Mouse (Mus musculus) left cerebral cortex, postnatal 36 days (tissue): ENCODE measurements around the gene Cbx5. TPM values are rescaled to one million over a fixed set of nuclear protein-coding genes. Genes with fewer than 3 reads are reported as not detected.
A peak's percentile ranks its signal among the peaks of the same experiment; 100 is the strongest.
"Not testable (repeated sequence)": the region's sequence is repeated elsewhere in the genome, so short reads cannot be mapped to it uniquely, and the experiment has no call there.

Source experiments
- DNase-seq, 2 experiments: peaks; one replicate each; pipeline ENCODE4 v3.0.0; 2021 to 2022; ENCODE audit warnings: low spot score in 2 of 2, mixed read lengths in 1 of 2
- intact Hi-C: fragments of 180-260 bp; cut with DNase I; formaldehyde crosslinking; loops from one replicate; pipeline ENCODE4 v1.15.1; 2025
- total RNA-seq, 2 experiments: library from RNA; stranded (reverse); gene quantifications; 2 replicates each; pipeline ENCODE4 v1.2.3; 2021

Cbx5 gene
- total RNA-seq = 100 to 1,000 TPM; 158 to 174 TPM

DNA sequence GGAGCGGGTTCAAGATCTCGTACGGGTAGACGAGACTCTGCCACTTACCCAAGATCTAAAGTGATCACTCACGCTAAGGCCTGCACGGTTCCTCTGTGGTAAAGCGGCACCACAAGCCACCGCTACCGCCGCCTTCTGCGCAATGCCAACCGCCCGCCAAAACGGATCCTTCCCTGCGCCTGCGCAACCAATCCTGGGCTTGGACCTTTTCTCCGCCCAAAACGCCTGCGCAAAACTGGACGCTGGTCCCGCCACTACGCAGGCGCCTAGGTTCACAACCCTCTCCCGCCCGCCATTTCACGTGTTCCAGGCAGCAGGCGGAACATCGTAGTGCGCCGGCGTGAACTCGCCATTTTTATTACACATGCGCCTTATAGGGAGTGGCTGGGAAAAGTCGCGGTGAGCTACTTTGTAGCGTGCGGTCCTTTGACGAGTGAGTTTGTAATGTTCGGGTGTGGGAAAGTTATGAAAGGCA is at the start of gene Cbx5:
Cbx5 (minus strand) TSS at position 132 of the 475 bp plus-strand sequence.
- DNase-seq = peak; percentile 99
- intact Hi-C loops = loop anchor here (2.0 to 5.0 kb wide), 2 partner anchors 33 to 37 kb away; partner anchors contain the start of gene Copz1

DNA sequence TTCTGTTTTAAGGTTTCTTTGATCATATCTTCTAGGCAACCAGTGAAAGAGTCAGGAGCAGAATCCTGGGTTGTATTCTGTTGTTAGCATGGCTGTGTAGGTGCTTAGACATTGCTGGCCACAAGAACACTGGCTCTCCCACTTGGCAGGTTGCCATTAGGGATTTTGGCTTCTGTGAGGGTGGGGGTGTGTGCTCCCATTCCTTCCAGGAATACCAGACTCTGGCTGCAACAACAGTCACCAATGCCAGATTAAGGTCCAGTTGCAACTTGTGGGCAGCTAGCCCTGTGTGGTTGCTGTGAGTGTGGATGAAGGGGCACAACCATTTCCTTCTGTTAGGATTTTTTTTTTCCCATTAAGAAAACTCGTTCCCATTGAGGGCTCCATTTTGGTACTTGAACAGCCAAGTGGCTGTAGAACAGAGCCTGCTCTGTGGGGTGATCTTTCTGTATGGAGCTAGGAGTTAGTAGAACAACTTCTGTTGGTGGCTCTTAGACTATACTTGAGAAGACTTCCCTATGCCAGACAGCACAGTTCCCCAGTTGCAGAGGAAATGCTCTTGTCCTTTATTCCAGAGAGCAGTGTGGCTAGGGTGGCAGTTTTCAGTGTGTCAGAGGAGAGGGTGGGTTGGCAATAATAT is 46.3 kb upstream of the Cbx5 start:
- intact Hi-C loops = loop anchor here (2.0 kb wide), 1 partner anchor 21 kb away; no protein-coding TSS in a partner anchor
- no peak for DNase-seq

GRCm38 (mm10) chr15:103284647-103285046 is 45.0 kb upstream of the Cbx5 start:
- intact Hi-C loops = loop anchor here (2.0 kb wide), 1 partner anchor 22 kb away; no protein-coding TSS in a partner anchor

GRCm38 (mm10) chr15:103284066-103284465 is 44.5 kb upstream of the Cbx5 start:
- intact Hi-C loops = loop anchor here (2.0 kb wide), 1 partner anchor 23 kb away; no protein-coding TSS in a partner anchor
- DNase-seq = no peak

More at GRCm38 (mm10) chr15:103284647-103285046, 45.0 kb upstream of the Cbx5 start:
- DNase-seq = no peak

- intact Hi-C loops = no loop called here
- DNase-seq = no peak
Observed at GRCm38 (mm10) chr15:103281465-103282205, 42.0 kb upstream of the Cbx5 start.

GRCm38 (mm10) chr15:103280817-103281464 is 41.3 kb upstream of the Cbx5 start:
- no peak for DNase-seq
- intact Hi-C loops = no loop called here

DNA sequence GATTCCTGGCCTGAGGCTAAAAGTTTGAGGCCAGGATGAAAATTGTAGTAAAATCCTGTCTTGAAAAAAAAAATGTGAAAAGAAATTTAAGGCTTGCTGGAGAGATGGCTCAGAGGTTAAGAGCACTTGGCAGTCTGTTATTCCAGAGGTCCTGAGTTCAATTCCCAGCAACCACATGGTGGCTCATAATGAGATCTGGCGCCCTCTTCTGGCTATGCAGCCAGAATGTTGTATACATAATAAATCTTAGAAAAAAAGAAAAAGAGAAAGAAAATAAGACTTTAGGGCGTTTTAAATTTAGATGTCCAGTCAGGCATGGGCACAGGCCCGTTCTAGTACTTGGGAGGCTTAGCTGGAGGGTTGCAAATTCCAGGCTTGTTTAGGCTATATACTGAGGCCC is 40.1 kb upstream of the Cbx5 start:
- intact Hi-C loops = no loop called here
- DNase-seq = no peak

DNA sequence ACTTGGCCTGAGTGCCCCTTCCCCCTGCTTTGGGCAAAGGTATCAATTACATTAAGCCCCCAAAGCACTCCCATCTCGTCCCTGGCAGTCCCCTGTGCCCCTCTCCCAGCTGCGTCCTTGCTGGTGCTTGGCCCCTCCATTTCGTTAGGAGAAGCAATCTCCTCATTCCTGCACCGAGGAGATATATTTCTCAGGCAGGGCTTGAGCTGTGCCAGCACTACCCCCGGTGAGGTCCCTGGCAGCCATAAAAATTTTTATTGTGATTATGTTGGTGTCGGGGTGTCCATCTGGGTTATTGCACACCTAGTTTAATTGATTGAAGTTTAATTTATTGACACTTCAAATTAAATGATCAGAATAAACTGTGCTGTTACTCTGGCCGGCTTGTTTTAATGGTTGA is 38.3 kb upstream of the Cbx5 start:
- DNase-seq = no peak
- intact Hi-C loops = no loop called here

DNA sequence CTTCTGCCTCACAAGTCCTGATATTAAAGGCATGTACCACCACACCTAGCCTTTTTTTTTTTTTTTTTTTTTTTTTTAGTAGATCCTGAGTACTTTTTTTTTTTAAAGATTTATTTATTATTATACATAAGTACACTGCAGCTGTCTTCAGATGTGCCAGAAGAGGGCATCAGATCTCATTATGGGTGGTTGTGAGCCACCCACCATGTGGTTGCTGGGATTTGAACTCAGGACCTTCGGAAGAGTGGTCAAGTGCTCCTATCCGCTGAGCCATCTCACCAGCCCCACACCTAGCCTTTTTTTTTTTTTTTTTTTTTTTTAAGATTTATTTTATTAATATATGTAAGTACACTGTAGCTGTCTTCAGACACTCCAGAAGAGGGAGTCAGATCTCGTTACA is 36.3 kb upstream of the Cbx5 start:
- DNase-seq, intact Hi-C loops: not testable (repeated sequence)

GRCm38 (mm10) chr15:103272419-103273279 is 33.0 kb upstream of the Cbx5 start, which contains the start of gene Copz1:
Copz1 (plus strand) TSS chr15:103272714.
- peak; percentile 95 to 97 for DNase-seq
- intact Hi-C loops = loop anchor here (2.0 to 5.0 kb wide), 2 partner anchors 32 to 35 kb away; partner anchors contain the start of gene Hnrnpa1

DNA sequence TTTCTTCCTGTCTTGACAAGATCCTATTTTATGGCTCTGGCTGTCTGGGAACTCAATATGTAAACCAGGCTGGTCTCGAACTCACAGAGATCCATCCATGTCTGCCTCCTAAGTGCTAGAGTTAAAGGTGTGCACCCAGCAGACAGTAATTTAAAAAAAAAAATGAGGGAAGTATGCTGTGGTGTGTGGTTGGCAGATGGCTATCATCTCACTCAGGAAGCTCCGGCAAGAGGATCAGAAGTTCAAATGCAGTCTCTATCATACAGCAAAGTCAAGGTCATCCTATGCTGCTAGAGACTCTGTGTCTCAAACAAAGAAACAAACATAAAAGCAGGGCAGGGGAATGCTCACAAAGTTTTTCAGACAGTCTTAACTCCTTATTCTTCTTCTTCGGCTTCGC is 29.3 kb upstream of the Cbx5 start:
- intact Hi-C loops = no loop called here

DNA sequence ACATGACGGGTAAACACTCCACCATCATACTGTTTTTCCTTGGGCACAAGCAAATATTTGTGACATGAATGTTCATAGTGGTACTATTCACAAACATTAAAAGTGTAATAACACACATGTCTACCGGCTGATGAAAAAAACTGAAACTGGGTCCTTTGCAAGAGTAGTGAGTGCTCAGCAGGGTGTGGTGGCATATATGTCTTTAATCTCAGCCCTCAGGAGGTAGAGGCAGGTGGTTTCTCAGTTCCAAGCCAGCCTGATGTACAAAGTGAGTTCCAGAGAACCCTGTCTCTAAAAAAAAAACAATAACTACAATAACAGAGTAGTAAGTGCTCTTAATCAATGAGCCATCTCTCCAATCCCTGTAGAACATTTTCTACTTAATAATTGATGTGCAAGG is 25.2 kb upstream of the Cbx5 start:
- DNase-seq = no peak
- intact Hi-C loops = no loop called here

More for the DNA sequence above, 29.3 kb upstream of the Cbx5 start:
- DNase-seq = no peak

GRCm38 (mm10) chr15:103259989-103260388 is 20.4 kb upstream of the Cbx5 start:
- intact Hi-C loops = no loop called here
- no peak for DNase-seq

- DNase-seq = no peak
- intact Hi-C loops = no loop called here
Observed at GRCm38 (mm10) chr15:103259162-103259561, 19.5 kb upstream of the Cbx5 start.

DNA sequence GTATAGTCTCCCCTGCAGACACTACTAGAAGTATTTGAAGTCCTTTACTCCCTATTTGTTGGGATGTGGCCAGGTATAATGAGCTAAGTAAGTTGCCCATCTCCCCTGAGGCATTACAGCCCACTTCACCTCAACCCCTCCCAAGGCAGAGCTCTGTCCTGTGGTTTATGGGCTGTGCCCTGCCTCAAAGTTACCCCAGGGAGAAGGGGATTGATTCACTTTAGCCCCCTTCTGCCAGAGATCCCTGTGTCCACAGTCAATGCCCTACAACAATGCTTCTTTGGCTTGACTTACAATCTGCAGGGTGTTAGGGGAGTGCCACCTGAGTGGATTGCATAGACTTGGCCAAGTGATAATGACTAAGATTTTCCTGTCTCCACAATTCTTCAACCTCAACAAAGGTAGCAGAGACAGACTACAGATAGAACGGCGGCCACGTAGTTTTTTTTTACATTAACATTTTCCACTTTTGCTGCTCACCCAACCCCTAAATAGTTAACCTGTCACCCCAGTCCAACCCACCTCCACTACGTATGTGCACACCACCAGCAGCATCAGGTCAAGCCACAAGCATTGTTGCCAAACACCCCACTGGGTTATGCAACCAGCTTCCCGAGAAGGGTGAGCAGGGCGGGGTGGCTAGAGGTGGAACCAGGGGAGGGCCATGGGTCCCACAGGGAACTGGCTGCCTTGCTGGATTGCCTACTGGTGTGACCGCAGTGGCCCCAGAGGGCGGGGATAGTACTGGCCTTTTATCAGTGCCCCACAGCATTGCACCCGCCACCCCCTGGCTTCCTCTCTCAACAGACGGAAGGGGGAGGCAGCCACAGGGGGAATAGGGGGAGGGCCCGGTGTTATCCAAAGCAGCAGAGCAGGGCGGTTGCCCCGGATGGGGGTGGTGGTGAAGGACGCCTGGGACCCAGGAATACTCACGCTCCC is 18.4 kb upstream of the Cbx5 start, which contains the start of gene Nfe2:
Nfe2 (minus strand) TSS at position 614 of the 939 bp plus-strand sequence.
- DNase-seq = no peak

GRCm38 (mm10) chr15:103256210-103256986 is 16.8 kb upstream of the Cbx5 start:
- intact Hi-C loops = no loop called here
- DNase-seq = no peak

More for the DNA sequence above, 18.4 kb upstream of the Cbx5 start, which contains the start of gene Nfe2:
- intact Hi-C loops = no loop called here

- no peak for DNase-seq
- intact Hi-C loops = no loop called here
Observed at GRCm38 (mm10) chr15:103255169-103255568, 15.6 kb upstream of the Cbx5 start.
